Mouse (Mus musculus) spleen, adult 2 months (tissue): ENCODE measurements around the gene Fam131a. TPM values are rescaled to one million over a fixed set of nuclear protein-coding genes. Genes with fewer than 3 reads are reported as not detected.

Experiments used
- DNase-seq, 2 experiments: peaks; one replicate each; pipeline versions ENCODE4 v3.0.0 to v3.0.0-alpha.2; 2012 to 2021; ENCODE audit warnings: low spot score in 2 of 2, low read depth in 1 of 2
- H3K27ac ChIP-seq: fragments of 200-500 bp; 2 replicates; pipeline ENCODE4 v1.5.1; 2012; ENCODE audit warnings: low read length, inconsistent platforms; ENCODE audit not compliant: insufficient read depth
- H3K27me3 ChIP-seq: fragments of 200-500 bp; 2 replicates; pipeline ENCODE4 v1.6.1; 2012; ENCODE audit warnings: mild to moderate bottlenecking, moderate library complexity, low read length, inconsistent platforms; ENCODE audit not compliant: control insufficient read depth, insufficient read depth
- H3K36me3 ChIP-seq: fragments of 200-500 bp; 2 replicates; pipeline ENCODE4 v1.6.1; 2012; ENCODE audit warnings: mild to moderate bottlenecking, low read length, inconsistent platforms; ENCODE audit not compliant: control insufficient read depth, insufficient read depth
- H3K4me1 ChIP-seq: fragments of 200-500 bp; 2 replicates; pipeline ENCODE4 v1.6.1; 2011; ENCODE audit warnings: inconsistent platforms; ENCODE audit not compliant: control insufficient read depth, insufficient read depth, insufficient read length
- H3K4me3 ChIP-seq: fragments of 200-500 bp; 2 replicates; pipeline ENCODE4 v1.5.1; 2011; ENCODE audit warnings: mild to moderate bottlenecking, inconsistent platforms; ENCODE audit not compliant: insufficient read depth, insufficient read length; ENCODE audit errors: extremely low read depth
- CTCF ChIP-seq: fragments of 200-500 bp; IDR thresholded peaks from 2 replicates; pipeline ENCODE4 v1.5.1; 2011; ENCODE audit warnings: mild to moderate bottlenecking, inconsistent platforms; ENCODE audit not compliant: insufficient read depth, insufficient read length, insufficient replicate concordance; ENCODE audit errors: extremely low read depth
- POLR2A ChIP-seq: fragments of 200-500 bp; IDR thresholded peaks from 2 replicates; pipeline ENCODE4 v1.6.1; 2011; ENCODE audit warnings: low read depth, low read length, inconsistent platforms
- WGBS: fragments of 180-500 bp; shearing (Covaris S2); methylation state at CpG from one replicate; pipeline ENCODE4 v1.1.7; 2018; 5-methylcytosine and 5-hydroxymethylcytosine counted together
- polyA plus RNA-seq: library from polyadenylated mRNA; depleted of rRNA; stranded (reverse); fragments of >200 nt; gene quantifications from 2 replicates; pipeline ENCODE4 v1.2.3, GENCODE M21; 2012

The Fam131a gene
- polyA plus RNA-seq, 1 experiment = 5.9 TPM

GRCm38 (mm10) chr16:20715976-20716840 lies 23.2 kb downstream of the Fam131a start:
- no peaks in the 10 kb centered on the region for H3K27me3 ChIP-seq
- WGBS = under 1% methylated on average over 61 of the region's 68 CpGs
- DNase-seq = peak in 1 of 2 experiments; percentile 58
- H3K4me1 ChIP-seq = peaks cover 4% of the 10 kb centered on the region; the same call in 1 of the 2 replicates
- H3K27ac ChIP-seq = peak overlapping the region; percentile 41; the same call in 1 of the 2 replicates
- peaks cover 2% of the 10 kb centered on the region; the same call in 1 of the 2 replicates for H3K36me3 ChIP-seq
- peak overlapping the region; percentile 74 for H3K4me3 ChIP-seq
- TF ChIP-seq CTCF = no peak
- no peak for TF ChIP-seq POLR2A

- TF ChIP-seq CTCF = no peak
- no peak for TF ChIP-seq POLR2A
- Histone ChIP-seq H3K36me3 (peaks cover 2% of the 10 kb centered on the region), H3K27ac (peak overlapping the region; percentile 41), H3K4me3 (peak overlapping the region; percentile 68; the same call in 1 of the 2 replicates), H3K4me1 (peaks cover 4% of the 10 kb centered on the region; the same call in 1 of the 2 replicates), H3K27me3 (no peaks in the 10 kb centered on the region)
- 2% methylated on average over 8 of the region's 8 CpGs for WGBS
- no peak for DNase-seq
Measured at GRCm38 (mm10) chr16:20716841-20717180, 23.8 kb downstream of the Fam131a start.

DNA sequence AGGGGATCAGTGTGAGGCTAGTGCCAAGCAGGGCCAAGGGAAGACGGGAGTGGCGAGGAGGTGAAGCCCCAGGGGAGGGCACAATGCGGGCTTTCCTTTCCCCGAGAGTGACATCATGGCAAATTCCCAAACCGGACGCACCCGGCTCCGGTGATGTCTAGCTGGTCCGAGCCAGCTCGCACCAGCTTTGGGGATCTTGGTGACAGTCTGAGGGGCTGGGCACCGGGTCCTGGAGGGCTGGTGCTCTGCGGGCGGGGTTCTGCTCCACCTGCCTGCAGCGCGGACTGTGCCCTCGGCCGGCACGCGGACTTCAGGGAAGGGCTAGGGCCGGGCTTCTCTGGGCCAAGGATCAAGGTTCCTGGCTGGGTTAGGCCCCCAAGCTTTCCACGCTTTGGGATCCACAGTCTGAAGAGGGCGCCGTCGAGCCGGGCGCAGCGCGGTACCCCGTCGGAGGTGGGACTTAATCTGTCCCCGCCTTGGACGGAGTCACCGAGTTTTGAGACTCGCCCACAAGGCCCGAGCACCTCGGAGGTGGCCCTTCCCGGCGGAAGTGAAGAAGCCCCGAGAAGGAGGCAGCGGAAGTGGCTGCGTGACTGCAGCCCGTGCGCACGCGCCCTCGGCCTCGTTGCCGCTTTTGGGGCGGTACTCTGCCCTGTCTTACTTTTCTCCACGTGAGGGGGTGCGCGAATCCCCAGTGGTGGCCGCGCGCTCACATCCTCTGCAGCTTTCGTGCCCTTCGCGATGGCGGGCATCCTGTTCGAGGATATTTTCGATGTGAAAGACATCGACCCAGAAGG lies 24.3 kb downstream of the Fam131a start, which contains the start of the genes Polr2h and Clcn2:
Polr2h (plus strand) TSS at position 485 of the 797 bp plus-strand sequence.
Clcn2 (minus strand) TSS at position 566 of the 797 bp plus-strand sequence.
- H3K27me3 ChIP-seq = no peaks in the 10 kb centered on the region
- H3K27ac ChIP-seq = peak within 1 kb of the TSS; percentile 84
- under 1% methylated on average over 62 of the region's 62 CpGs for WGBS
- H3K36me3 ChIP-seq = peaks cover 2% of the 10 kb centered on the region
- peak within 1 kb of the TSS; percentile 74 for H3K4me3 ChIP-seq
- DNase-seq = peak; percentile 94
- TF ChIP-seq CTCF (peak; percentile 70; the same call in 1 of the 2 replicates), POLR2A (peak; percentile 12; the same call in 1 of the 2 replicates)
- peaks cover 4% of the 10 kb centered on the region; the same call in 1 of the 2 replicates for H3K4me1 ChIP-seq

DNA sequence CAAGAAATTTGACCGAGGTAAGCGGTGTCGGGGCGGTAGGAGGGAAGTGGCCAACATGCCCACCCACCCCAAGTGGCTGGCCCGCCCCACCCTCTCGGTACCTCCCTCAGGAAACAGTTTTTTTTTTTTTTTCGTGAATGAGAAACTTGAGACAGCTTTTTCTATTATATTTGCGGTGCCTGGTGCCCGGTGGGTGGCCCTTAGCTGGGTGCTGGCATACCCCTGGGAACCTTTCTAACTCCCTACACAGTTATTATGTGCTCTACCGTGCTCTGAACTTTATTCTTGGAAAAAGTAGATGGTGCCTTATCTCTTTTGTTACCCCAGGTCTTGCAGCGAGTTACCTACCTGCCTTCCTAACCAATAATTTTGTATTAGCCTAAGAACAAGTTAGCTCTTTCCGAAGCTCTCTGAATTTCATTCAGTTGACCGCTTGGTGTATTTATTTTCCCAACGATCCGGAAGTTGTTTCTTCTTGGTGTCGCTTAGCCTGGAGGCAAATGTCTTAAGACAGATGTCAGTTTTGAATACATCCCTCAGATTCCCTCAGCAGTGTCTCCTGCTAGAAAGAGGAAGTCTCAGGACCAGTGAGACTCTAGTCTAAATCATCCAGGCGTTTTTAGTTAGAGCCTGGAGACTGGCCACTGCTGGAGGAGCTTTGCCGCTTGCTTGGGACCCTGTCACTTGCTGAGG lies 25.1 kb downstream of the Fam131a start:
- peaks cover 4% of the 10 kb centered on the region; the same call in 1 of the 2 replicates for H3K4me1 ChIP-seq
- peaks cover 2% of the 10 kb centered on the region for H3K36me3 ChIP-seq
- no peaks in the 10 kb centered on the region for H3K27me3 ChIP-seq
- peak overlapping the region; percentile 68 for H3K4me3 ChIP-seq
- TF ChIP-seq CTCF = no peak
- no peak for TF ChIP-seq POLR2A
- H3K27ac ChIP-seq = peak overlapping the region; percentile 84
- DNase-seq = no peak
- 2% methylated on average over 18 of the region's 18 CpGs for WGBS

DNA sequence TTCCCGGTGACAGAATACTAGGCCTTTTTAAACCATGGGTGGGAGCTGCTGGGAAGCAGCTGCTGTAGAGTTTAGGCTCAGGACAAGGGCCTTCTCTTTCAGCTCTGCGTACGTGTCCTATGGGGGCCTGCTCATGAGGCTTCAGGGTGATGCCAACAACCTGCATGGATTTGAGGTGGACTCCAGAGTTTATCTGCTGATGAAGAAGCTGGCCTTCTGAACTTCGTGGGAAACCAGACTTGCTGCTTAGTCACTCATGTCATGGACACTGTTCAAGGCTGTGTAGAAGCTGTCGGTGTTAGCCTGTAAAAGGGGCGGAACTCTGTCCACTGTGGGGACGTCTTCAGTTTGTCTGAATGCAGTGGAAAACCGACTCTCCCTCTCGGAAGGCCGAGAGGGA lies 28.8 kb downstream of the Fam131a start:
- Histone ChIP-seq H3K36me3 (peaks cover 2% of the 10 kb centered on the region), H3K4me1 (peaks cover 4% of the 10 kb centered on the region; the same call in 1 of the 2 replicates), H3K27ac (no peak overlapping the region), H3K4me3 (no peak overlapping the region), H3K27me3 (no peaks in the 10 kb centered on the region)
- DNase-seq = no peak
- TF ChIP-seq CTCF (no peak), POLR2A (no peak)
- 88% methylated on average over 10 of the region's 10 CpGs for WGBS

DNA sequence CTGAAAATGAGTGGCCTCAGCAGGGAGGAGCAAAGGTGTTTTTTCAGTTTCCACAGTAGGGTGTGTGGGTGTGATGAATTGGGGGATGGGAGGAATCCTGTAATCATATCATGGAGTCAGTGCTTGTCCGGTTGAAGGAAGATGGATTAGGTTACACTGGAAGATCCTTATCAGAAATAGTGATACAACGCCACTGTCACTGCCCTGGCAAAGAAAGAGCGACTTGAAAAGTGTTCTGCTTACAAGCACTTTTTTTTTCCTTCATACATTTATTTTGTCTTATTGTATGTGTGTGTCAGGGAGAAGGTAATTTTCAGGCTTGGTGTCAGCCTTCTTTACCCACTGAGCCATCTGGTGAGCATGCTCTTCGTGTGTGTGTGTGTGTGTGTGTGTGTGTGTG lies 29.7 kb downstream of the Fam131a start:
- 92% methylated on average over 4 of the region's 4 CpGs for WGBS
- TF ChIP-seq CTCF = no peak
- TF ChIP-seq POLR2A = no peak
- peaks cover 4% of the 10 kb centered on the region; the same call in 1 of the 2 replicates for H3K4me1 ChIP-seq
- no peak overlapping the region for H3K4me3 ChIP-seq
- no peak for DNase-seq
- no peaks in the 10 kb centered on the region for H3K27me3 ChIP-seq
- peaks cover 2% of the 10 kb centered on the region for H3K36me3 ChIP-seq
- no peak overlapping the region for H3K27ac ChIP-seq
